Mouse (Mus musculus): ENCODE data around the gene Gm29133.

The Gm29133 gene

GRCm38 (mm10) chr3:75747897-75748296, at the start of gene Gm29133:
Gene Gm29133 (plus strand): TSS chr3:75748197.
- DNase-seq (ENCODE audit: low spot score in 2 of 2): no peak

- no peak for DNase-seq (ENCODE audit: low spot score in 2 of 2)
These were observed 48.9 kb upstream of the Gm29133 start for GRCm38 (mm10) chr3:75699088-75699487.

GRCm38 (mm10) chr3:75701336-75701735, 46.7 kb upstream of the Gm29133 start:
- no peak for DNase-seq (ENCODE audit: low spot score in 2 of 2)

- DNase-seq (ENCODE audit: low spot score in 2 of 2): no peak
These were observed 41.5 kb upstream of the Gm29133 start for GRCm38 (mm10) chr3:75706536-75706935.

- peak; percentile 25 to 42 for DNase-seq (ENCODE audit: low spot score in 2 of 2)
These were observed 34.2 kb upstream of the Gm29133 start for GRCm38 (mm10) chr3:75713678-75714295.

- no peak for DNase-seq (ENCODE audit: low spot score in 2 of 2)
These were observed 27.3 kb upstream of the Gm29133 start for GRCm38 (mm10) chr3:75720663-75721062.

GRCm38 (mm10) chr3:75730982-75731600, 16.9 kb upstream of the Gm29133 start:
- peak; percentile 68 to 77 for DNase-seq (ENCODE audit: low spot score in 2 of 2)

GRCm38 (mm10) chr3:75743664-75744437, 4.1 kb upstream of the Gm29133 start:
- peak in 1 of 2 experiments; percentile 12 for DNase-seq (ENCODE audit: low spot score in 2 of 2)

GRCm38 (mm10) chr3:75745343-75745742, 2.7 kb upstream of the Gm29133 start:
- no peak for DNase-seq (ENCODE audit: low spot score in 2 of 2)

GRCm38 (mm10) chr3:75763351-75763750, 15.4 kb downstream of the Gm29133 start:
- DNase-seq (ENCODE audit: low spot score in 2 of 2): no peak

GRCm38 (mm10) chr3:75774253-75774652, 26.3 kb downstream of the Gm29133 start:
- no peak for DNase-seq (ENCODE audit: low spot score in 2 of 2)

- DNase-seq (ENCODE audit: low spot score in 2 of 2): no peak
These were observed 60.0 kb downstream of the Gm29133 start for GRCm38 (mm10) chr3:75808001-75808400.

GRCm38 (mm10) chr3:75823934-75824333, 75.9 kb downstream of the Gm29133 start:
- no peak for DNase-seq (ENCODE audit: low spot score in 2 of 2)

GRCm38 (mm10) chr3:75824458-75824857, 76.5 kb downstream of the Gm29133 start:
- no peak for DNase-seq (ENCODE audit: low spot score in 2 of 2)

- no peak for DNase-seq (ENCODE audit: low spot score in 2 of 2)
These were observed 86.8 kb downstream of the Gm29133 start for GRCm38 (mm10) chr3:75834827-75835226.

- DNase-seq (ENCODE audit: low spot score in 2 of 2): peak in 1 of 2 experiments; percentile 3
These were observed 87.4 kb downstream of the Gm29133 start for GRCm38 (mm10) chr3:75835286-75835967.
